Mouse (Mus musculus) embryonic stem cell, embryonic (primary cell): ENCODE data around the gene Timp1.

Experiments
- CTCF ChIA-PET, 4 experiments: fragments of 300-600 bp in 2 of 4; fragments of 350-600 bp in 2 of 4; sonication (Branson Sonifier 250); formaldehyde crosslinking; loops; one replicate each; lab custom pipeline; 2022; ENCODE audit warnings: inconsistent platforms in 2 of 4; lab: Charles Lee
- POLR2A ChIA-PET, 4 experiments: fragments of 300-600 bp in 2 of 4; fragments of 350-600 bp in 2 of 4; sonication (Branson Sonifier 250); formaldehyde crosslinking; loops; one replicate each; lab custom pipeline; 2022; ENCODE audit warnings: antibody characterized with exemption in 4 of 4, inconsistent platforms in 1 of 4; lab: Charles Lee

Gene Timp1

GRCm38 (mm10) chrX:20869962-20870513, at the start of gene Timp1:
Gene Timp1, plus strand, starts transcription at chrX:20870166.
- POLR2A ChIA-PET = interaction anchor here (0.6 to 1.7 kb wide), 14 partner anchors 8 to 208 kb away, joined by 3 to 6 read pairs (median 4); partner anchors contain the start of gene Elk1 (in 1 of the 4)

DNA sequence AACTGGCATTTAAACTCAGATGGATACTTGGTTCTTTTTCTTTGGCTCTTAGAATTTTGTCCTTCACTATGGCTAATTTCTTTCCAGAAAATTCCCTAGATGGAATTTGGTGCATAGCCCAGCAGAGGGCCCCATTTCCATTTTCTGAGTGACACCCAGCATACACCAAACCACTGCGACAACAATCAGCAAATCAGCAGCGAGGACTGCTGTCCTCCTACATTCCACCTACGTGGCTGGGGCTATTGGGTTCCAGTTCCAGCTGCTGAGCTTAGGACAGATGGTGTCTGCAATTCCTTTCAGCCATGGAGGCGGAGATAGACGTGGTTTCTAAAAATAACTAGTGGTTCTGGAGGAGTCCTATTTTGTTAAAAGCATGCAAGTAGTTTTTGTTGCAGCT, 41.0 kb upstream of the Timp1 start:
- ChIA-PET POLR2A (interaction anchor here in 2 of 4 experiments (1.1 to 1.9 kb wide), 4 partner anchors 9 to 166 kb away, joined by 3 to 13 read pairs (median 6); no protein-coding TSS in a partner anchor), CTCF (interaction anchor here in 2 of 4 experiments (1.0 to 2.0 kb wide), 2 partner anchors 117 kb away, joined by 5 to 6 read pairs; no protein-coding TSS in a partner anchor)

More at GRCm38 (mm10) chrX:20869962-20870513, at the start of gene Timp1:
- CTCF ChIA-PET = no interaction called here

- ChIA-PET CTCF (no interaction called here), POLR2A (interaction anchor here in 3 of 4 experiments (1.0 to 2.5 kb wide), 7 partner anchors 15 to 184 kb away, joined by 3 to 10 read pairs (median 4); partner anchors contain the start of genes Elk1 (in 1 of the 3) and Timp1 (in 1 of the 3))
These were observed 22.7 kb upstream of the Timp1 start for GRCm38 (mm10) chrX:20847232-20847631.

DNA sequence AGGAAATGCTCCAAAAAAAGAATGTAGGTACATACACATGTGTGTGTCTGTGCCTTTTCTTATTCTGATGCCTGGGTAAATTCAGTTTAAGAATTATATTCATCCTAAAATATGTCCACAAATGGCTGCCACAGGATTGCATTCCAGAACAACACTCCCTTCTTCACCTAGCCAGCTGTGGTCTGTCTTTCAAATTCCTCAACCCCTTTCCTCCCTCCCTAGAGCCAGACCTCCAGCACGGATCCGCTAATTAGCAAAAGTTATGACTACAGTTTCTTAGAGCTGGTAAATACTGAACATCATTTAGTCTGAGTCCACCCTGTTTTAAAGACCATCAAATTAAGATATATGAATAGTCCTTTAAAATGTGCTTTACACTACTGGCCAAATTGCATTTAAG, 22.1 kb upstream of the Timp1 start:
- ChIA-PET CTCF (no interaction called here), POLR2A (interaction anchor here (0.5 to 2.5 kb wide), 18 partner anchors 9 to 504 kb away, joined by 3 to 10 read pairs (median 4); partner anchors contain the start of genes Cdk16 (in 1 of the 4), Elk1 (in 1 of the 4), Uba1 (in 1 of the 4) and Uxt (in 1 of the 4))

GRCm38 (mm10) chrX:20848256-20848984, 21.5 kb upstream of the Timp1 start:
- POLR2A ChIA-PET = interaction anchor here (0.5 to 2.5 kb wide), 19 partner anchors 9 to 504 kb away, joined by 3 to 10 read pairs (median 4); partner anchors contain the start of genes Cdk16 (in 1 of the 4), Elk1 (in 1 of the 4), Timp1 (in 1 of the 4) and Uba1 (in 1 of the 4)
- CTCF ChIA-PET = no interaction called here

DNA sequence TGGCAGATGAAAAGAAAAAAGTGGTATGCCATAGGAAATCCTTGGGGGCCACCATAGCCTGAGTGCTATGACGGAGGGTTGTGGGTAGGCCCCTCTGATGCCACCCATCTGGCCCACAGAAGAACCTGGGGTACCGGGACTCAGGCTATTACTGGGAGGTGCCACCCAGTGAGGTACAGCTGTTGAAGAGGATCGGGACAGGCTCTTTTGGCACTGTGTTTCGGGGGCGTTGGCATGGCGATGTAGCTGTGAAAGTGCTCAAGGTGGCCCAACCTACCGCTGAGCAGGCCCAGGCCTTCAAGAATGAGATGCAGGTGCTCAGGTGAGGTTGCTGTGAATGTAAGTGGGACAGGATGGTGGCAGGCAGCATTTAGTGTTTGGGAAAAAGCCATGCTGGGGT, 16.2 kb upstream of the Timp1 start:
- ChIA-PET POLR2A (interaction anchor here in 2 of 4 experiments (1.4 to 1.7 kb wide), 2 partner anchors 16 kb away, joined by 3 to 4 read pairs; partner anchors contain the start of gene Timp1 (in 2 of the 2)), CTCF (no interaction called here)

DNA sequence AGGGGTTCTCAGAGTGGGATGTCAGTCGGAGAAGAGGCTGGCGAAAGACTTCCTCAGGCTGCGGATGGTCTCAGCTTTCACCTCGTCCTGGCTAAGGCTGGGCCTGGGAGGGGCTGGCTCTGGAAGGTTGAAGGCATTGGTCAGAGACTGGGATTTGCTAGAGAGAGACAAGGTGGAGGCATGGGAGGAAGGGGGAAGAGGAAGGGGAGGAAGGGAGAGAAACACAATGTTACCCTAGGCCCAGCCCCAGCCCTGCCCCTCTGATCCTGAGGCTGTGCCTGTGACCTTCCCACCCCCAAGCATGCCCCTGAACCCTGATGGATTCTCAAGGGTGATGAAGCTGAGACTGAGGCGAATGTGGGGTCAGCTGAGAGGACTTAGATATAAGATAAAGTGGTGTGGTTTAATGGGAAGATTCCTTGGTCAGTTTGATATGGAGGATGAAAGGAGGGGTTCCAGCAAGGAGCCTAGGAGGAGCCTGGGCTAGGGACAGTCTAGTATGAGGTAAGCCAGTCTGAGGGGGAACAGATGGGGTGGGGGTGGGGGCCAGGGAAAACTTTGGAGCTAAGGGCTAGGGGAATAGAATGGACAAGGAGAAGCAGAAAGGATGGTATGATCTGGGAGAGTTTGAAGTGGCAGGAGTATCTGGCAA, 8.4 kb upstream of the Timp1 start:
- CTCF ChIA-PET = interaction anchor here in 1 of 4 experiments (1.3 kb wide), 1 partner anchor 84 kb away, joined by 3 read pairs; no protein-coding TSS in a partner anchor
- POLR2A ChIA-PET = interaction anchor here in 3 of 4 experiments (0.6 to 1.8 kb wide), 6 partner anchors 8 to 103 kb away, joined by 3 to 6 read pairs (median 4); partner anchors contain the start of gene Timp1 (in 1 of the 3)

DNA sequence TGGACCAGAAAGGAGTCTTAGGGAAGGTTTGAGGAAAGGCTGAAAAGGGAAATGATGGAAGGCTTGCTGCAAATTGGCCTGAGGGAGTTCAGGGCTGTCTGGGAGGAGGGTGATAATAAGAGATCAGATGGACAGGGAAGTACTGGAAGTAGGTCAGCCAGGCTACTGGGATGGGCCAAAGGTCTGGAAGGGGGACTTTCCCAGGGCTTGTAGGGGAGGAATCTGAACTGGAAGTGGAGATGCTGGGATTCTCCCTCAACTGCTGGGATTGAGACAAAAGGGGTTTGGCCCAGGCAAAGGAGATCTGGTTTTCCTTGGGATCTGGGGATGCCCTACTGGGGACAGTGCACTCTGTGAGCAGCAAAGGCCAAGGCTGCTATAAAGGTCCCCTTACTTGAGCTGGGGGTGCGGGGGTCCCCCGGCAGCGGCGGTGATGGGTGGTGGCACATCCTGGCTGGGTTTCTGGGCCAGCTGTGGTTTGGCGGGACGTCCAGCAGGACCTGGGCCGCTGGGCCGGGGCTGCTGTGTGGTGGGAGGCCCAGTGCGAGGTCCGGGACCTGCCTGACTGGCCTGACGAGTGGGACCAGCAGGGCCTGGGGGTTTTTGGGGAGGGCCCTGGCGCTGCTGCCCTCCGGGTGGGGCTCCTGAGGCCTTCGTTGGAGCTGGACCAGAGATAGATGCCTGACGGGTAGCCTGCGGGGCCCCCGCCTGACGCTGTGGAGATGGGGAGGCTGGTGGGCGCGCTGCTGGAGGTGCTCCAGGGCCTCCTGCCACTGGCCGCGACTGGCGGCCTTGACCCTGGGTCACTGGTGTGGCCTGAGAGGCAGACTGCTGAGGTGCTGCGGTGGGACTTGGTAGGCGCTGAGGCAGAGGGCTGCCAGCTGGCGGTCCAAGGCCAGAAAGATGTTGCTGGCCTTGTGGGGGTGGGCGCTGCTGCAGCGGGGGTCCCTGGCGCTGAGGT, 7.6 kb upstream of the Timp1 start:
- ChIA-PET POLR2A (interaction anchor here in 3 of 4 experiments (0.6 to 2.0 kb wide), 11 partner anchors 8 to 204 kb away, joined by 3 to 6 read pairs (median 4); partner anchors contain the start of genes Elk1 (in 1 of the 3), Timp1 (in 1 of the 3) and Uba1 (in 1 of the 3)), CTCF (interaction anchor here in 1 of 4 experiments (1.3 kb wide), 1 partner anchor 84 kb away, joined by 3 read pairs; no protein-coding TSS in a partner anchor)

DNA sequence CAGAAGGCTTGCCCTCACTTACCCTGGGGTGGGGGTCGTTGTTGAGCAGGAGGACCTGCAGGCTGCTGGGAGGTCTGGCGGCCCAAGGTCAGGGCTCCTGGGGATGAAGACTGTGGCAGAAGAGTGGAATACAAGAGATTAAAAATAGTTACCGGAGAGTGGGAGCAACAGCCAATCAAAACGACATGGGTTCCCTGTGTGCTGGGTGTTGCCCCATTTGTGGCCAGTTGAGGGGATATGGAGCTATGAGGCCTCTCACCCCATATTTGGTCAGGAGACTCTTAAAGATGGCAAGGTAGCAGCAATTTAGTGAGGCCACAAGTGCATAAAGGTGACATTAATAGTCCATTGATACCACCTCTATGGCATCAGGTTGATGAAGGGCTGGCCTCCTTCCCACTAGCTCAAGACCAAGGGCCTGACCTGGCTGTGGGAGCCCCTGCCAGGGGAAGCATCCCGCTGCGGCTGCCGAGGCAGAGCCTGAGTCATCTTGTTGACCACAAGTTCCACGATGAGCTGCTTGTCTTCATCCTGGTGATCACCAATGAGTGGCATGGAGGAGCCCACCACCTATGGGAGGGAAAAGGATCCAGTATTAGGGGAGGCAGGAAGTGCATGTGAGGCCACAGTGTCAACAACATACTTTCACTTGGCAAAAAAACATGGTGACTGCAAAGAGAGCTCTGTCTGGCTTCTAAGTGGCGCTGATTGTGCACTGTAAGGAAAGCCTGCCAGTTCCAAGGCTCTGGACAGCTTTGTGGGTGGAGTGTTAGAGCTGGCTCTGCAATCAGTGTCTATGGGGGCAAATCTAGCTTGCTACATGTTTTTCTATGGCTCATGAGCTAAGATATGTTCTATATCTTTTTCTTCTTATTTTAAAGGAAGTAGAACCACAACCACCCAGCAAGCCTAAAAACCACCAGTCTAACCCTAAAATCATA, 6.5 kb upstream of the Timp1 start:
- POLR2A ChIA-PET = interaction anchor here in 3 of 4 experiments (0.6 to 2.0 kb wide), 8 partner anchors 9 to 205 kb away, joined by 3 to 6 read pairs (median 3); partner anchors contain the start of genes Elk1 (in 1 of the 3) and Uba1 (in 1 of the 3)
- CTCF ChIA-PET = interaction anchor here in 3 of 4 experiments (0.6 to 1.3 kb wide), 4 partner anchors 10 to 83 kb away, joined by 3 read pairs; no protein-coding TSS in a partner anchor

DNA sequence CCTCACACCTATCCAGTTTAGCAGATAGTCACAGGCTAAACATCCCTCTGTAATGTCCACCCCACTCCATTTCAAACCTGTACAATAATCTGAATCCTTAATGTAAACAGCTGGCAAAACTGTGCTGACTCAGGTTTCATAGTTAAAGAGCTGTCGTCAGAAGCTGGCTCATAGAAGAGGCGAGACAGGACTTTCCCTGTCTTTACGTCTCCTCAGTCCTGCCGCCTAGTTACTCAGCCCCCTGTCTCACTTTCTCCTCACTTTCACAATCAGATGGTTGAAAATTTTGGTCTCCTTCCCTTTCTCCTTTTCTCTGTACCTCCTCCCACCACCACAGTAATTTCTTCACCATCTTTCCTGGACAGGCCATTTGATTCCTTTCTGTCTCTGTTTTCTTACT, 1.9 kb upstream of the Timp1 start:
- POLR2A ChIA-PET = interaction anchor here in 1 of 4 experiments (1.0 kb wide), 1 partner anchor 9 kb away, joined by 3 read pairs; no protein-coding TSS in a partner anchor
- CTCF ChIA-PET = no interaction called here

DNA sequence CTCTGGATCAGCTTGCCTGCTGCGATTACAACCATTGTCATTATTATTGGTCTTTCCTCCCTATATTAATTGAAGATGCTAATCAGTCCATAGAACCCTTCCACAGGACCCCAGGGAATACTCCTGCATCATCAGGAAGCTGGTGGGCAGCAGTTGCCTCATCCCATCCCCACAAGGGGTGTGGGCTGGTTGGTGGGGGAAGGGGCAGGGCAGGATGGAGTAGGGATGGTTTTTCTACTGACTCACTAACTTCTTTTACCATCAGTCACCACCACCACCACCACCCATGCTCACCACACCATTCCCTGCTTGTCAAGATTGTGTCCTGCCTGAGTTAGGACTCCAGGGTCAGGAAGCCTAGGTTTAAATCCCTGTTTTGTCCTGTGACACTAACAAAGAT, 763 bp upstream of the Timp1 start:
- ChIA-PET CTCF (no interaction called here), POLR2A (interaction anchor here (1.0 to 1.7 kb wide), 11 partner anchors 8 to 207 kb away, joined by 3 to 6 read pairs (median 3); no protein-coding TSS in a partner anchor)

DNA sequence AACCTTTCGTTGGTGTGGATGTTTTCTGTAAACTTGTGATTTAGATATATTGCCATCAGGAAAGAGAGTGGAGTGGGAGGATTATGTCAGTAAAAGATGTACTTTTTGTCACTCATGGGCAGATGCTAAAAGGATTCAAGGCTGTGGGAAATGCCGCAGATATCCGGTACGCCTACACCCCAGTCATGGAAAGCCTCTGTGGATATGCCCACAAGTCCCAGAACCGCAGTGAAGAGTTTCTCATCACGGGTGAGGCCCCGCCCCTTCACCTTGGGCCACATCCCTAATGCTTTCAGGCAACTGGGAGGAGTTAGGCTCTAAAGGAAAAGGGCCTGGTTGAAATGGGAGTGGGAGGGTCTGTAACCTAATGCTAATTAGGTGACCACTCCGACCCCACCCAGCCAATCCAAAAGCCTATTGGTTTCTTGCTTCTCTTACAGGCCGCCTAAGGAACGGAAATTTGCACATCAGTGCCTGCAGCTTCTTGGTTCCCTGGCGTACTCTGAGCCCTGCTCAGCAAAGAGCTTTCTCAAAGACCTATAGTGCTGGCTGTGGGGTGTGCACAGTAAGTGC, 3.0 kb downstream of the Timp1 start:
- ChIA-PET POLR2A (interaction anchor here (0.6 to 2.1 kb wide), 11 partner anchors 9 to 255 kb away, joined by 3 to 6 read pairs (median 4); partner anchors contain the start of genes Elk1 (in 2 of the 4), Ndufb11 (in 1 of the 4) and Rbm10 (in 1 of the 4)), CTCF (interaction anchor here in 2 of 4 experiments (1.0 to 1.1 kb wide), 2 partner anchors 10 to 47 kb away, joined by 3 read pairs; no protein-coding TSS in a partner anchor)

DNA sequence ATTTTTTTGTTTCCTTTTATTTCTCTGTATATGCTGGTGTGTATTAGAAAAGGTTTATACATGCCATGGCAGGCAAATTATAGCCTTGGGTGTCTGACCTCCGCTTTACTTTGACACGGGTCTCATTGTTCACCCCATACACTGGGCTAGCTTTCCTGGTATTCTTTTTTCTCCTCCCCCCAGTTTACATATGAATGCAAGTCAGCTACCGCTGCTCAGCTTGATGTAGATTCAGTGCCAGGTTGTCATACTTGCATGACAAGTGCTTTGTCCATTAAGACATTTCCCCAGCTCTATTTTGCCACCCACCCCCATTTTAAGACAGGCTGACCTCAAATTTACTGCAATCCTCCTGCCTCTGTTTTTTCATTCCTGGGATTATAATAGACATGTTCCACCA, 5.3 kb downstream of the Timp1 start:
- ChIA-PET POLR2A (interaction anchor here in 1 of 4 experiments (0.7 to 1.4 kb wide), 9 partner anchors 12 to 258 kb away, joined by 3 to 5 read pairs (median 3); partner anchors contain the start of genes Elk1, Ndufb11, Rbm10 and Uxt), CTCF (no interaction called here)

- ChIA-PET POLR2A (interaction anchor here in 2 of 4 experiments (0.6 to 2.2 kb wide), 8 partner anchors 10 to 176 kb away, joined by 3 to 6 read pairs (median 3); partner anchors contain the start of genes Elk1 (in 1 of the 2) and Syn1 (in 1 of the 2)), CTCF (interaction anchor here in 1 of 4 experiments (0.6 kb wide), 1 partner anchor 36 kb away, joined by 3 read pairs; no protein-coding TSS in a partner anchor)
These were observed 40.1 kb downstream of the Timp1 start for GRCm38 (mm10) chrX:20910074-20910473.

DNA sequence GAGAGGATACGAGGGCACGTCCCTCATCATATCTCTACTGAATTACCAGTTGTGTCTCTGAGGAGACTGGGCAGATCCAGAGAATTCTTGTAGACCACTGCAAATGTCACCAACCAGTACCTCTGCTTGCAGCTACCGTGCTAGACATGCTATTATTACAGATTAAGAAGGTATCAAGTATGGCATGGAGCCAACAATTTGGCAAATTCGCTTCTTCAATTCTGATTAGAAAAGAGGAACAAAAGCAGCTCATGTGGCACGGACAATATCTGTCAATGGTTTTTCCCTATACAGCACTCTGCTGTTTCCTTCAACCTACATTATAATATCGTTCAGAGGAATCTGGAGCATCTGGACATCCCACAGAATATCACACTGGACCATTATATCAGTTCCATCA, 43.8 kb downstream of the Timp1 start:
- ChIA-PET CTCF (no interaction called here), POLR2A (no interaction called here)
